Mouse (Mus musculus) neural tube, embryonic 13.5 days (tissue): ENCODE data around the gene Nlgn1. TPM values are rescaled to one million over a fixed set of nuclear protein-coding genes. Genes with fewer than 3 reads are reported as not detected.
A peak's percentile ranks its signal among the peaks of the same experiment; 100 is the strongest.
"Not testable (repeated sequence)": the region's sequence is repeated elsewhere in the genome, so short reads cannot be mapped to it uniquely, and the experiment has no call there.

Source experiments
- ATAC-seq: fragments of 200-750 bp; cut with Nextera tagmentation; 2 replicates; pipeline ENCODE4 v1.8.0; 2017; ENCODE audit warnings: low read depth, mild to moderate bottlenecking, moderate TSS enrichment, moderate library complexity
- H3K27ac ChIP-seq: fragments of 300-500 bp; sonication (generic); replicated peaks from 2 replicates; pipeline ENCODE4 v1.5.1; 2015; ENCODE audit warnings: moderate library complexity, mild to moderate bottlenecking, inconsistent platforms
- H3K27me3 ChIP-seq: fragments of 300-500 bp; sonication (generic); 2 replicates; pipeline ENCODE4 v1.6.1; 2015; ENCODE audit warnings: mild to moderate bottlenecking, inconsistent platforms
- H3K36me3 ChIP-seq: fragments of 300-500 bp; sonication (generic); 2 replicates; pipeline ENCODE4 v1.6.1; 2015; ENCODE audit warnings: mild to moderate bottlenecking, inconsistent platforms
- H3K4me1 ChIP-seq: fragments of 300-500 bp; sonication (generic); replicated peaks from 2 replicates; pipeline ENCODE4 v1.6.1; 2015; ENCODE audit warnings: inconsistent platforms
- H3K4me2 ChIP-seq: fragments of 300-500 bp; sonication (generic); 2 replicates; pipeline ENCODE4 v1.6.1; 2015; ENCODE audit warnings: inconsistent platforms, mild to moderate bottlenecking, moderate library complexity
- H3K4me3 ChIP-seq: fragments of 300-500 bp; sonication (generic); 2 replicates; pipeline ENCODE4 v1.5.1; 2015; ENCODE audit warnings: mild to moderate bottlenecking, inconsistent platforms
- H3K9ac ChIP-seq: fragments of 300-500 bp; sonication (generic); 2 replicates; pipeline ENCODE4 v1.6.1; 2015; ENCODE audit warnings: moderate library complexity, mild to moderate bottlenecking, inconsistent platforms
- H3K9me3 ChIP-seq: fragments of 300-500 bp; sonication (generic); 2 replicates; pipeline ENCODE4 v1.6.1; 2016; ENCODE audit warnings: inconsistent platforms
- WGBS: fragments of 180-500 bp; shearing (Covaris S2); methylation state at CpG from one replicate; pipeline ENCODE4 v1.1.7; 2015; 5-methylcytosine and 5-hydroxymethylcytosine counted together
- polyA plus RNA-seq: library from polyadenylated mRNA; unstranded; fragments of >200 nt; fragmentation: Nextera tagmentation; extraction: Ambion mirVana; gene quantifications from 2 replicates; pipeline ENCODE4 v1.2.1, GENCODE M21; 2015

Nlgn1 gene
- polyA plus RNA-seq, 1 experiment from 2014 or later = 13.7 TPM

- Histone ChIP-seq H3K27me3 (no peaks in the 10 kb centered on the region), H3K36me3 (no peaks in the 10 kb centered on the region), H3K27ac (no peak overlapping the region), H3K4me3 (no peak overlapping the region), H3K4me2 (no peak overlapping the region), H3K9me3 (no peaks in the 10 kb centered on the region), H3K9ac (no peak overlapping the region), H3K4me1 (no peaks in the 10 kb centered on the region)
- ATAC-seq = no peak
- 89% methylated on average over 3 of the region's 3 CpGs for WGBS
These were observed 672.0 kb downstream of the Nlgn1 start for GRCm38 (mm10) chr3:25660285-25660684.

- H3K9ac ChIP-seq = no peak overlapping the region
- 90% methylated on average over 14 of the region's 14 CpGs for WGBS
These were observed 674.3 kb downstream of the Nlgn1 start for GRCm38 (mm10) chr3:25658006-25658405.

DNA sequence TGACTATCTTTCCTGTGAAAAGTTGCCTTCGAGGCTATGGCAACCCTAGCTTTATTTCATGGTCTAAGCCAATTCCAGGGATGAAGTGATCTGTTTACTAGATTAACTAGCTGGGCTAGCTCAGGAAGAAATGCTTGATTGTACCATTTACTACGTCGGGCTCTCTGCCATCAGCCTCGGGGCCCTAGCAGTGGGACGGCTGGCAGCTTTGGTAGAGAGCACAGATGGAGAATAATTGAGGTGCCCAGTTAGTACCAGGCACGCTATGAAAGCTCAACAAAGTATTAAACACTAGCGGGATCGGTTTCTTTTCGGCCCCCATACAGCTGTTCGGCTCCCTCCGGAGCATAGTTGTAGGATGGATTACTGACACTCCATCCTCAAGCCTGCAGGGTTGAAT is 675.2 kb downstream of the Nlgn1 start:
- Histone ChIP-seq H3K4me1 (no peaks in the 10 kb centered on the region), H3K4me3 (no peak overlapping the region), H3K4me2 (no peak overlapping the region), H3K27ac (no peak overlapping the region), H3K9me3 (no peaks in the 10 kb centered on the region), H3K27me3 (no peaks in the 10 kb centered on the region), H3K36me3 (no peaks in the 10 kb centered on the region), H3K9ac (no peak overlapping the region)
- 77% methylated on average over 11 of the region's 11 CpGs for WGBS
- peak; percentile 59 for ATAC-seq

More at GRCm38 (mm10) chr3:25658006-25658405, 674.3 kb downstream of the Nlgn1 start:
- Histone ChIP-seq H3K27ac (no peak overlapping the region), H3K4me1 (no peaks in the 10 kb centered on the region), H3K4me2 (no peak overlapping the region), H3K27me3 (no peaks in the 10 kb centered on the region), H3K36me3 (no peaks in the 10 kb centered on the region), H3K9me3 (no peaks in the 10 kb centered on the region), H3K4me3 (no peak overlapping the region)
- no peak for ATAC-seq

GRCm38 (mm10) chr3:25653010-25653409 is 679.2 kb downstream of the Nlgn1 start:
- no peaks in the 10 kb centered on the region for H3K27me3 ChIP-seq
- no peaks in the 10 kb centered on the region for H3K9me3 ChIP-seq
- no peak overlapping the region for H3K27ac ChIP-seq
- no peak for ATAC-seq
- H3K4me1 ChIP-seq = no peaks in the 10 kb centered on the region
- H3K9ac ChIP-seq = no peak overlapping the region
- no peaks in the 10 kb centered on the region for H3K36me3 ChIP-seq
- H3K4me2 ChIP-seq = no peak overlapping the region
- H3K4me3 ChIP-seq = no peak overlapping the region
- 70% methylated on average over 4 of the region's 4 CpGs for WGBS

- H3K4me3 ChIP-seq = no peak overlapping the region
- ATAC-seq = no peak
- H3K27me3 ChIP-seq = no peaks in the 10 kb centered on the region
- no peak overlapping the region for H3K4me2 ChIP-seq
- no peaks in the 10 kb centered on the region for H3K36me3 ChIP-seq
- H3K9ac ChIP-seq = no peak overlapping the region
- H3K4me1 ChIP-seq = no peaks in the 10 kb centered on the region
- WGBS = 66% methylated on average over 4 of the region's 4 CpGs
- H3K27ac ChIP-seq = no peak overlapping the region
- H3K9me3 ChIP-seq = no peaks in the 10 kb centered on the region
These were observed 686.2 kb downstream of the Nlgn1 start for GRCm38 (mm10) chr3:25645895-25646691.

- 80% methylated on average over 2 of the region's 2 CpGs for WGBS
- H3K4me1 ChIP-seq = no peaks in the 10 kb centered on the region
- H3K4me2 ChIP-seq = no peak overlapping the region
- H3K27ac ChIP-seq = no peak overlapping the region
- ATAC-seq = no peak
- H3K9me3 ChIP-seq = no peaks in the 10 kb centered on the region
- H3K9ac ChIP-seq = no peak overlapping the region
- no peaks in the 10 kb centered on the region for H3K36me3 ChIP-seq
- no peak overlapping the region for H3K4me3 ChIP-seq
- H3K27me3 ChIP-seq = no peaks in the 10 kb centered on the region
These were observed 703.1 kb downstream of the Nlgn1 start for GRCm38 (mm10) chr3:25629198-25629597.

DNA sequence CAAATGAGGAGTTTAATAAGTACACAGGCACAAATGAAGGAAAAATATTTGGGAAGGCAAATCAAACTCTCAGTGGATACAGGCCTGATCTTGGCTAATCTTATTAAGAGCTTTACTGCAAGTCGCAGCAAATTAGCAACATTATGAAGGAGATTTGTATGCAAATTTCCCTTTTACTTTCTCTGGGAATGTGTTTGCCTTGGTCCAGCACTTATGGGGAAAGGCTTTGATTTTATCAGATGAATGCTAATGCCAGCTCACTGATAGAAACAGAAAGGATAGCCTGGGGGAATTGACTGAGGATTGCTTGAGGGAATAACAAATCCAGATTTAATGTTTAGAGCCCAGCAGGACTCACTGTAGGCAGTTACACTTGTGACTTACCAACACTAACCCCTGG is 725.7 kb downstream of the Nlgn1 start:
- no peaks in the 10 kb centered on the region for H3K36me3 ChIP-seq
- no peak for ATAC-seq
- 37% methylated on average over 1 of the region's 1 CpGs for WGBS
- no peak overlapping the region for H3K9ac ChIP-seq
- no peaks in the 10 kb centered on the region for H3K4me1 ChIP-seq
- H3K9me3 ChIP-seq = no peaks in the 10 kb centered on the region
- no peaks in the 10 kb centered on the region for H3K27me3 ChIP-seq
- H3K4me2 ChIP-seq = no peak overlapping the region
- no peak overlapping the region for H3K4me3 ChIP-seq
- H3K27ac ChIP-seq = no peak overlapping the region

GRCm38 (mm10) chr3:25597513-25597912 is 734.7 kb downstream of the Nlgn1 start:
- 44% methylated on average over 5 of the region's 5 CpGs for WGBS
- no peaks in the 10 kb centered on the region for H3K27me3 ChIP-seq
- no peak overlapping the region for H3K4me2 ChIP-seq

GRCm38 (mm10) chr3:25575526-25575925 is 756.7 kb downstream of the Nlgn1 start:
- H3K36me3 ChIP-seq = no peaks in the 10 kb centered on the region
- no peaks in the 10 kb centered on the region for H3K27me3 ChIP-seq
- no peak for ATAC-seq
- no peak overlapping the region for H3K4me2 ChIP-seq
- no peak overlapping the region for H3K27ac ChIP-seq
- 26% methylated on average over 5 of the region's 5 CpGs for WGBS
- H3K4me3 ChIP-seq = no peak overlapping the region
- no peaks in the 10 kb centered on the region for H3K9me3 ChIP-seq
- H3K4me1 ChIP-seq = no peaks in the 10 kb centered on the region
- no peak overlapping the region for H3K9ac ChIP-seq

More at GRCm38 (mm10) chr3:25597513-25597912, 734.7 kb downstream of the Nlgn1 start:
- no peak for ATAC-seq
- Histone ChIP-seq H3K9ac (no peak overlapping the region), H3K4me3 (no peak overlapping the region), H3K27ac (0 out of 2 replicates have a peak overlapping the region, but pooled peaks have one; percentile 38), H3K4me1 (no peaks in the 10 kb centered on the region; the same call in 1 of the 2 replicates), H3K36me3 (no peaks in the 10 kb centered on the region), H3K9me3 (no peaks in the 10 kb centered on the region)

- Histone ChIP-seq H3K4me1 (no peaks in the 10 kb centered on the region), H3K27ac (no peak overlapping the region), H3K36me3 (no peaks in the 10 kb centered on the region), H3K4me2 (no peak overlapping the region), H3K9ac (no peak overlapping the region), H3K27me3 (no peaks in the 10 kb centered on the region), H3K9me3 (no peaks in the 10 kb centered on the region), H3K4me3 (no peak overlapping the region)
- no peak for ATAC-seq
- 82% methylated on average over 3 of the region's 3 CpGs for WGBS
These were observed 757.4 kb downstream of the Nlgn1 start for GRCm38 (mm10) chr3:25574840-25575239.

- not testable (repeated sequence) for H3K27me3 ChIP-seq, H3K27ac ChIP-seq, H3K4me3 ChIP-seq, H3K4me1 ChIP-seq, H3K36me3 ChIP-seq, H3K4me2 ChIP-seq, ATAC-seq, H3K9me3 ChIP-seq, H3K9ac ChIP-seq
- 96% methylated on average over 1 of the region's 1 CpGs for WGBS
These were observed 773.7 kb downstream of the Nlgn1 start for GRCm38 (mm10) chr3:25558513-25558912.

- H3K36me3 ChIP-seq, H3K9me3 ChIP-seq, H3K27me3 ChIP-seq, H3K4me2 ChIP-seq, H3K9ac ChIP-seq, H3K4me3 ChIP-seq, H3K4me1 ChIP-seq, H3K27ac ChIP-seq, ATAC-seq: not testable (repeated sequence)
- 83% methylated on average over 7 of the region's 7 CpGs for WGBS
These were observed 783.2 kb downstream of the Nlgn1 start for GRCm38 (mm10) chr3:25549097-25549496.

GRCm38 (mm10) chr3:25524236-25524635 is 808.0 kb downstream of the Nlgn1 start:
- not testable (repeated sequence) for H3K4me1 ChIP-seq, H3K9me3 ChIP-seq, H3K27ac ChIP-seq, ATAC-seq, H3K4me3 ChIP-seq, H3K9ac ChIP-seq, H3K27me3 ChIP-seq, H3K36me3 ChIP-seq, H3K4me2 ChIP-seq
- 82% methylated on average over 3 of the region's 3 CpGs for whole genome bisulfite sequencing
